Comparison of ENCODE assay signal across 8 mouse cellular contexts in the genomic region with DNA sequence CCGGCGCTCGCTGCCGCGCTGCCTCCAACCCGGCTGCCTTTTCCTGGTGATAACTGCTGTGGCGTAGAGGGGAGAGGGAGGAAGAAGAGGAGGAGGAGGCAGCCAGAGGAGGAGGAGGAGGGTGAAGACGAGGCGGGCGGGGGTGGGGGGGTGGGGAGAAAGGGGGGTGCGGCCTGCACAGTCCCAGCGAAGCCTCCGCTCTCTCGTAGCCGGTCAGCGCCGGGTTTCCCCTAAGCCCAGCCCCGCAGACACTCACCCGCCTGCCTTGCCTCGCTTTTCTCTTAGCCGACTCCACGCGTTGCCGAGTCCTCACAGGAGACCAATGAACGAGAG. TPM values are rescaled to one million over a fixed set of nuclear protein-coding genes. Genes with fewer than 3 reads are reported as not detected.
DNase-seq lines count a peak whose midpoint lies in the region; ATAC-seq and TF ChIP-seq lines count a peak whose summit lies in the region.

No protein-coding gene starts in this region.

- TF ChIP-seq CTCF in lung, embryonic 14.5 days (IDR thresholded peaks at IDR 0.05; ENCODE audit: low read depth) = no peak
- no peak for TF ChIP-seq CTCF in embryonic fibroblast, embryonic 13.5 days (IDR thresholded peaks at IDR 0.05; ENCODE audit: borderline replicate concordance, insufficient read depth, low read length)

- TF ChIP-seq POLR2A in embryonic fibroblast, embryonic 13.5 days (IDR thresholded peaks at IDR 0.05; ENCODE audit: low read depth, low read length) = no peak

- H3K27me3 ChIP-seq in lung, embryonic 14.5 days (ENCODE audit: insufficient read depth, low read length) = no peaks in the 10 kb centered on the region
- no peaks in the 10 kb centered on the region for H3K27me3 ChIP-seq in limb, embryonic 13.5 days
- no peaks in the 10 kb centered on the region for H3K27me3 ChIP-seq in neural tube, embryonic 15.5 days (replicated peaks)

- peak overlapping the region; percentile 69 for H3K4me2 ChIP-seq in lung, embryonic 14.5 days
- peak overlapping the region; percentile 83 for H3K4me2 ChIP-seq in limb, embryonic 13.5 days (replicated peaks)
- peak overlapping the region; percentile 87 for H3K4me2 ChIP-seq in neural tube, embryonic 15.5 days

- peak overlapping the region; percentile 86 for H3K9ac ChIP-seq in lung, embryonic 14.5 days
- peak overlapping the region; percentile 92 for H3K9ac ChIP-seq in limb, embryonic 13.5 days
- peak overlapping the region; percentile 74 for H3K9ac ChIP-seq in neural tube, embryonic 15.5 days (replicated peaks)

- no peak for DNase-seq in lung, embryonic 14.5 days
- DNase-seq in lung, postnatal 36 days = no peak
- no peak for DNase-seq in layer of hippocampus, adult 18-20 months (ENCODE audit: low spot score in 2 of 2)
- no peak for DNase-seq in frontal cortex, postnatal 36 days (ENCODE audit: low spot score in 2 of 2)
- DNase-seq in cerebellum, postnatal 25 days = no peak

- no peaks in the 10 kb centered on the region for H3K36me3 ChIP-seq in lung, embryonic 14.5 days (ENCODE audit: insufficient read depth)
- H3K36me3 ChIP-seq in limb, embryonic 13.5 days = no peaks in the 10 kb centered on the region
- no peaks in the 10 kb centered on the region for H3K36me3 ChIP-seq in neural tube, embryonic 15.5 days

- H3K9me3 ChIP-seq in lung, embryonic 14.5 days (ENCODE audit: low read depth, low read length) = no peaks in the 10 kb centered on the region
- H3K9me3 ChIP-seq in limb, embryonic 13.5 days = no peaks in the 10 kb centered on the region
- no peaks in the 10 kb centered on the region for H3K9me3 ChIP-seq in neural tube, embryonic 15.5 days (replicated peaks)

- WGBS in lung, embryonic 14.5 days = 1% methylated on average over 20 of the region's 25 CpGs
- 0% methylated on average over 18 of the region's 25 CpGs for WGBS in limb, embryonic 13.5 days
- under 1% methylated on average over 19 of the region's 25 CpGs for WGBS in neural tube, embryonic 15.5 days

- H3K4me3 ChIP-seq in lung, embryonic 14.5 days (ENCODE audit: low read depth, low read length) = peak overlapping the region; percentile 74
- peak overlapping the region; percentile 86 for H3K4me3 ChIP-seq in embryonic fibroblast, embryonic 13.5 days (ENCODE audit: insufficient read depth, low read length)
- H3K4me3 ChIP-seq in limb, embryonic 13.5 days = peak overlapping the region; percentile 85
- peak overlapping the region; percentile 83 for H3K4me3 ChIP-seq in neural tube, embryonic 15.5 days (replicated peaks)

- peak overlapping the region; percentile 87 for H3K27ac ChIP-seq in lung, embryonic 14.5 days (ENCODE audit: low read depth)
- peak overlapping the region; percentile 71 for H3K27ac ChIP-seq in embryonic fibroblast, embryonic 13.5 days (ENCODE audit: insufficient read depth, low read length)
- H3K27ac ChIP-seq in limb, embryonic 13.5 days = peak overlapping the region; percentile 90
- peak overlapping the region; percentile 91 for H3K27ac ChIP-seq in neural tube, embryonic 15.5 days (replicated peaks)

- peak; percentile 93 for ATAC-seq in lung, embryonic 14.5 days (ENCODE audit: insufficient read depth)
- peak; percentile 91 for ATAC-seq in limb, embryonic 13.5 days (ENCODE audit: low FRiP score, low read depth)
- peak; percentile 90 for ATAC-seq in neural tube, embryonic 15.5 days (ENCODE audit: low FRiP score)

- H3K4me1 ChIP-seq in lung, embryonic 14.5 days (ENCODE audit: insufficient read depth) = peaks cover 11% of the 10 kb centered on the region
- no peaks in the 10 kb centered on the region for H3K4me1 ChIP-seq in embryonic fibroblast, embryonic 13.5 days (ENCODE audit: control insufficient read depth, insufficient read depth, low read length)
- peaks cover 19% of the 10 kb centered on the region for H3K4me1 ChIP-seq in limb, embryonic 13.5 days
- H3K4me1 ChIP-seq in neural tube, embryonic 15.5 days = peaks cover 23% of the 10 kb centered on the region

RNA-seq across cellular contexts. Expression of a gene that starts 0.3 kb away (rescaled TPM):
- 31.8 and 31.9 TPM in 2 replicates for polyA plus RNA-seq in lung, embryonic 14.5 days (2014; fragmentation: Nextera tagmentation; extraction: Ambion mirVana)
- 26.8 and 34.6 TPM in 2 replicates for polyA plus RNA-seq in embryonic fibroblast, embryonic 13.5 days (2011; ENCODE audit: insufficient read length, low read depth, missing spikeins)
- polyA plus RNA-seq in limb, embryonic 13.5 days (2015; fragmentation: Nextera tagmentation; extraction: Ambion mirVana) = 37.2 and 39.4 TPM in 2 replicates
- 33.9 and 34.7 TPM in 2 replicates for polyA plus RNA-seq in neural tube, embryonic 15.5 days (2015; fragmentation: Nextera tagmentation; extraction: Ambion mirVana)
- total RNA-seq in layer of hippocampus, adult 18-20 months (2021) = 10 to 100 TPM; 46.6 to 53.7 TPM

RNA-seq across cellular contexts. Expression of a gene that starts 44.0 kb away (rescaled TPM):
- polyA plus RNA-seq in lung, embryonic 14.5 days (2014; fragmentation: Nextera tagmentation; extraction: Ambion mirVana) = 58.3 and 65.3 TPM in 2 replicates
- 67.7 and 68.7 TPM in 2 replicates for polyA plus RNA-seq in embryonic fibroblast, embryonic 13.5 days (2011; ENCODE audit: insufficient read length, low read depth, missing spikeins)
- 29.4 and 36.0 TPM in 2 replicates for polyA plus RNA-seq in limb, embryonic 13.5 days (2015; fragmentation: Nextera tagmentation; extraction: Ambion mirVana)
- 17.8 and 20.7 TPM in 2 replicates for polyA plus RNA-seq in neural tube, embryonic 15.5 days (2015; fragmentation: Nextera tagmentation; extraction: Ambion mirVana)
- total RNA-seq in layer of hippocampus, adult 18-20 months (2021) = 10 to 100 TPM; 28.1 to 32.0 TPM
